Mouse (Mus musculus) stomach, postnatal 0 days (tissue): ENCODE data around the gene Trib2. TPM values are rescaled to one million over a fixed set of nuclear protein-coding genes. Genes with fewer than 3 reads are reported as not detected.
A peak's percentile ranks its signal among the peaks of the same experiment; 100 is the strongest.

Experiments
- ATAC-seq: fragments of 200-750 bp; cut with Nextera tagmentation; 2 replicates; pipeline ENCODE4 v1.8.0; 2017; ENCODE audit not compliant: low FRiP score, low TSS enrichment
- DNase-seq: peaks from one replicate; pipeline ENCODE4 v3.0.0-alpha.2; 2016; ENCODE audit warnings: low spot score
- H3K27ac ChIP-seq: fragments of 300-500 bp; sonication (generic); replicated peaks from 2 replicates; pipeline ENCODE4 v1.5.1; 2014; ENCODE audit warnings: mild to moderate bottlenecking, control low read depth
- H3K27me3 ChIP-seq: fragments of 300-500 bp; sonication (generic); 2 replicates; pipeline ENCODE4 v1.6.1; 2014; ENCODE audit warnings: low read length; ENCODE audit not compliant: control insufficient read depth, insufficient read depth
- H3K36me3 ChIP-seq: fragments of 300-500 bp; sonication (generic); 2 replicates; pipeline ENCODE4 v1.6.1; 2014; ENCODE audit warnings: low read length, mixed read lengths; ENCODE audit not compliant: control insufficient read depth, insufficient read depth
- H3K4me1 ChIP-seq: fragments of 300-500 bp; sonication (generic); replicated peaks from 2 replicates; pipeline ENCODE4 v1.6.1; 2014; ENCODE audit warnings: antibody characterized with exemption; ENCODE audit not compliant: control insufficient read depth, insufficient read depth
- H3K4me2 ChIP-seq: fragments of 300-500 bp; sonication (generic); replicated peaks from 2 replicates; pipeline ENCODE4 v1.6.1; 2014; ENCODE audit warnings: low read depth, mild to moderate bottlenecking, control low read depth, moderate library complexity
- H3K4me3 ChIP-seq: fragments of 300-500 bp; sonication (generic); 2 replicates; pipeline ENCODE4 v1.5.1; 2014; ENCODE audit warnings: low read depth, low read length, control low read depth
- H3K9ac ChIP-seq: fragments of 300-500 bp; sonication (generic); 2 replicates; pipeline ENCODE4 v1.6.1; 2014; ENCODE audit warnings: mild to moderate bottlenecking, low read length, control low read depth, mixed read lengths
- H3K9me3 ChIP-seq: fragments of 300-500 bp; sonication (generic); 2 replicates; pipeline ENCODE4 v1.6.1; 2016; ENCODE audit warnings: low read length; ENCODE audit not compliant: control insufficient read depth
- CTCF ChIP-seq: IDR thresholded peaks from 2 replicates; pipeline ENCODE4 v1.5.1; 2016; ENCODE audit warnings: antibody characterized with exemption, low read depth, mild to moderate bottlenecking, moderate library complexity
- EP300 ChIP-seq: optimal IDR thresholded peaks from 2 replicates; pipeline ENCODE3; 2016; ENCODE audit warnings: antibody characterized with exemption
- WGBS: fragments of 180-500 bp; shearing (Covaris S2); extraction: QIAGEN DNeasy Blood & Tissue Kit; methylation state at CpG from one replicate; pipeline ENCODE4 v1.1.7; 2014; 5-methylcytosine and 5-hydroxymethylcytosine counted together
- polyA plus RNA-seq: library from polyadenylated mRNA; unstranded; fragments of >200 nt; fragmentation: Nextera tagmentation; extraction: Ambion mirVana; gene quantifications from 2 replicates; pipeline ENCODE4 v1.2.1, GENCODE M21; 2015

The Trib2 gene
- polyA plus RNA-seq, 1 experiment from 2014 or later = 9.9 TPM

GRCm38 (mm10) chr12:15768536-15768935 lies 48.2 kb downstream of the Trib2 start:
- H3K27ac ChIP-seq = no peak overlapping the region
- no peaks in the 10 kb centered on the region for H3K4me1 ChIP-seq
- no peak overlapping the region for H3K4me3 ChIP-seq
- WGBS = 84% methylated on average over 3 of the region's 3 CpGs
- H3K9ac ChIP-seq = no peak overlapping the region
- H3K9me3 ChIP-seq = no peaks in the 10 kb centered on the region
- H3K27me3 ChIP-seq = no peaks in the 10 kb centered on the region
- H3K4me2 ChIP-seq = no peak overlapping the region
- ATAC-seq (no peak), DNase-seq (no peak)
- no peak for TF ChIP-seq EP300
- TF ChIP-seq CTCF = no peak
- H3K36me3 ChIP-seq = no peaks in the 10 kb centered on the region

DNA sequence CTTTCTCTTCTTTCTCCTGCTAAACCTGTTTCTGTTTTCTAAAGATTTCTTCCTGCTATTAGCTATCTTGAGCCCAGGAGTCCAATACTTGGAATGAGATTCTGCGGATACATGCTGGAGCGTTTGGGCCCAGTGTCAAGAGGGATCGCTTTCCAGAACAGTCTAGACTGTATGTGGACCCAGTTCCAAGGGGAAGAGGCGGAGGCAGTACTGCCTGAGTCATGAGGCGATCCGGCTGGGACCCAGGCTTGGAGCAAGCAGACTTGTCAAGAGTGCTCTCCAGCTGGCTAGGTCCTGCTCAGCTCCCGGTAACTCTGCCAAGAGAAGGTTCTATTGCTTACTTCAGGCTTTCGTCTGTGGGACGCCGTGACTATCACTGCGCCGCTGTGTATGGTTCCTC lies 50.7 kb downstream of the Trib2 start:
- Histone ChIP-seq H3K9ac (no peak overlapping the region), H3K27ac (no peak overlapping the region), H3K27me3 (no peaks in the 10 kb centered on the region), H3K4me3 (no peak overlapping the region), H3K9me3 (no peaks in the 10 kb centered on the region), H3K4me2 (no peak overlapping the region), H3K36me3 (no peaks in the 10 kb centered on the region), H3K4me1 (no peaks in the 10 kb centered on the region)
- no peak for TF ChIP-seq EP300
- no peak for TF ChIP-seq CTCF
- DNase-seq = peak; percentile 32
- peak; percentile 86 for ATAC-seq
- WGBS = 60% methylated on average over 12 of the region's 12 CpGs

DNA sequence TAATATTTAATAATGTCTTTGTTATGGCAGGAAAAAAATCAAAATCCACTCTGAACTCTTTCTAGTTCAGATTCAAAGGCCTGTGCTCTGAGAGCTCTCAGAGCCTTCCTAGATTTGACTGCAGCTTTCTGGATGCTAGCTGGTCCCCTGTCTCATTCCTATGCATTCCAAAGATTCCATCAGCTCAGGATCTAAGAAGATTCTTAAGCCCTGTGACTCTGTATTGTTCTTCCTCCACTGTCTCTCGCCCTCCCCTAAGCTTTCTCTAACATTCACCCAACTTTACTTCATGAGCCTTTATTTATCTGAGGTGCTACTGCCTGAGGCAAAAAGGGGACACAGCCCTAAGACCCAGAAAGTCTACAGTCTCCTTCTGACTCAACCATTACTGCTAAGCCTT lies 51.5 kb downstream of the Trib2 start:
- no peaks in the 10 kb centered on the region for H3K4me1 ChIP-seq
- no peak overlapping the region for H3K4me3 ChIP-seq
- H3K36me3 ChIP-seq = no peaks in the 10 kb centered on the region
- H3K9me3 ChIP-seq = no peaks in the 10 kb centered on the region
- no peak overlapping the region for H3K4me2 ChIP-seq
- TF ChIP-seq EP300 (no peak), CTCF (no peak)
- no peak for ATAC-seq
- no peak overlapping the region for H3K27ac ChIP-seq
- no peak for DNase-seq
- 29% methylated on average over 1 of the region's 1 CpGs for WGBS
- no peak overlapping the region for H3K9ac ChIP-seq
- no peaks in the 10 kb centered on the region for H3K27me3 ChIP-seq

GRCm38 (mm10) chr12:15761453-15762116 lies 55.1 kb downstream of the Trib2 start:
- H3K9ac ChIP-seq = no peak overlapping the region
- no peaks in the 10 kb centered on the region for H3K36me3 ChIP-seq
- H3K4me3 ChIP-seq = no peak overlapping the region
- ATAC-seq (no peak), DNase-seq (no peak)
- H3K4me1 ChIP-seq = no peaks in the 10 kb centered on the region
- no peak overlapping the region for H3K4me2 ChIP-seq
- no peaks in the 10 kb centered on the region for H3K27me3 ChIP-seq
- H3K9me3 ChIP-seq = no peaks in the 10 kb centered on the region
- TF ChIP-seq CTCF (no peak), EP300 (no peak)
- whole genome bisulfite sequencing = 81% methylated on average over 8 of the region's 8 CpGs
- H3K27ac ChIP-seq = no peak overlapping the region

DNA sequence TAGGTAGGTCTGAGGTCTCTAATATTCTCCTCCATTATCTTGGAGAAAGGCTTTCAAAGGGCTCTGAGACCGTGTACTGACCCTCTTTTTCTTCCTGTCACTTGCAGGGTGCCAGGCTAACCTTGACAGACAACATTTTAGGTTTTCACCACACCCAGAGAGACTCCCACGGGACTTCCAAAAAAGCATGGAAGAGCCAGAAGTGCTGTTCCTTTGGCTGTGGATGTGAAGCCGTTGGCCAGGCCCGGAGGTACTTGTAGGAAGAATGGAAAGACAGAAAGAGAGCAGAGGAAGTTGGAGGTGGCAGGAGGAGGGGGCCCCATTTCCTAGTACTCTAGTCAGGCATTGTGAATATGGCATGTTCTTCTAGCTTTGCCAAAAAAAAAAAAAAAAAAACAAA lies 56.0 kb downstream of the Trib2 start:
- no peaks in the 10 kb centered on the region for H3K4me1 ChIP-seq
- DNase-seq = no peak

DNA sequence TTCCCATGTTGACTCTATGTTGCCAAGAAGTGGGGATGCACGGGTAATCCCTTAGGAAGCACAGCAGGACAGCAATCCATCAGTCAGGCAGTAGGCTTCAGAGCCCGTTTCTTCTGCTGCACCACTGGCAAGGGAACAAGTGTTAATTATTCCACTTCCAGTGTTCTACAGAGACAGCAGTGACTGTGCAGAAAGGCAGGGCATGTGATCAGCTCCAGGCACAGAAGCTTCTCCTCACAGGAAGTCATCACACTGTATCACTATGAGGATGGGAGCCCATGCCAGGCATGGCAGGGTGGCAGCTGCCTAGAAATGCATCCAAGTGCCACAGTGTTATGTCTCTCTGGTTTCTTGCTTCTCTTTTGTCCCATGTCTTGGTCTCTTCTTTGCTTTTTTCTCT lies 57.9 kb downstream of the Trib2 start:
- no peak overlapping the region for H3K27ac ChIP-seq
- H3K9me3 ChIP-seq = no peaks in the 10 kb centered on the region
- DNase-seq (no peak), ATAC-seq (no peak)
- no peaks in the 10 kb centered on the region for H3K4me1 ChIP-seq
- no peaks in the 10 kb centered on the region for H3K27me3 ChIP-seq
- WGBS = 37% methylated on average over 2 of the region's 2 CpGs
- no peak overlapping the region for H3K4me3 ChIP-seq
- H3K36me3 ChIP-seq = no peaks in the 10 kb centered on the region
- TF ChIP-seq CTCF = no peak
- TF ChIP-seq EP300 = no peak
- no peak overlapping the region for H3K9ac ChIP-seq
- no peak overlapping the region for H3K4me2 ChIP-seq

More for the DNA sequence above, 56.0 kb downstream of the Trib2 start:
- Histone ChIP-seq H3K36me3 (no peaks in the 10 kb centered on the region), H3K27me3 (no peaks in the 10 kb centered on the region), H3K9ac (no peak overlapping the region), H3K27ac (no peak overlapping the region), H3K4me3 (no peak overlapping the region), H3K9me3 (no peaks in the 10 kb centered on the region), H3K4me2 (no peak overlapping the region)
- no peak for ATAC-seq
- WGBS = 80% methylated on average over 4 of the region's 4 CpGs
- TF ChIP-seq CTCF (no peak), EP300 (no peak)
